Mouse (Mus musculus): ENCODE results near the gene Stkld1. TPM values are rescaled to one million over a fixed set of nuclear protein-coding genes. Genes with fewer than 3 reads are reported as not detected.

The Stkld1 gene
- polyA plus RNA-seq, 1 experiment = 0.28 TPM

DNA sequence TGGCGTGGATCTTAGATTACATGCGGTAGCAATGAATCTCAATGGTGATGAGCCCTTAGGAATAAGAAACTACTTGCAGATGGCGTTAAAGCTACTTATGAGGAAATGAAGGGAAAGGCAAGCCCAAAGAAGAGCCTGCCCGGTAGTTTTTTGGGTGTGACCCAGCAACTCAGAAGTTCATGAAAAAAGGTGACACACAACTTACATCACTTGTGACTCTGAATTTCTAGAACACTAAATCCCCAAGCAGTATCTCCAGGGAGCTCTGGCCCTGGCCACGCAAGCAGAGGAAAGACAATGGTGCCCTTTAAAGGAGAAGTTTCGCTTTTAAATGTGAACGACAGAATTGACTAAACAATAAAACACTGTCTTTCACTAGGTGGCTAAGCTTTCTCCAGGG is 30.5 kb upstream of the Stkld1 start:
- Histone ChIP-seq H3K27me3 (ENCODE audit: control insufficient read depth, insufficient read depth, low read length) (no peaks in the 10 kb centered on the region), H3K4me3 (replicated peaks; ENCODE audit: insufficient read depth, low read depth, low read length) (peak overlapping the region; percentile 99), H3K4me1 (ENCODE audit: control insufficient read depth, insufficient read depth, low read length) (peaks cover 7% of the 10 kb centered on the region), H3K27ac (ENCODE audit: insufficient read depth, low read length) (peak overlapping the region; percentile 72)
- no peak for DNase-seq
- no peak for TF ChIP-seq POLR2A (IDR thresholded peaks at IDR 0.05; ENCODE audit: borderline replicate concordance, insufficient read depth, low read length)
- no peak for TF ChIP-seq CTCF (IDR thresholded peaks at IDR 0.05; ENCODE audit: borderline replicate concordance, insufficient read depth, low read depth, low read length)
- WGBS = 6% methylated on average over 7 of the region's 7 CpGs

DNA sequence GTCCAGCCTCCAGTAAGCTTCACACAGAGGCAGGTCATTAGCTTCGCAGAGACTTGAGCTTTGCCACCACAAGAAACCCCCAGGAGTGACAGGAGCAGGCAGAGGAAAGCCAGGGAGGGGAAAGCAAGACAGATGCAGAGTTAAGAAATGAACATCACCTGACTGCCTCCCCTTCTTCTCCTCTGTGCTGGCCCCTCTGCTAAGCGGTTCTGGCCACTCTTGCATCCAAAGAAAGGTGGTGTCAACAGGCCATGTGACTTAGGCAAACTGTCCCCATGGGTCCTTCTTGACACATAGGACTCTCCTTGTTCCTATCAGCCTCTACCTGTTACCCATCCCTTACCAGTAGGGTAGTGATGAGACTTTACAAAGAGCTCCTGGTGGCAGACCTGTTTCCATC is 27.9 kb upstream of the Stkld1 start:
- DNase-seq = no peak
- WGBS = 95% methylated on average over 2 of the region's 2 CpGs
- Histone ChIP-seq H3K27me3 (ENCODE audit: control insufficient read depth, insufficient read depth, low read length) (no peaks in the 10 kb centered on the region), H3K4me1 (ENCODE audit: control insufficient read depth, insufficient read depth, low read length) (peaks cover 13% of the 10 kb centered on the region), H3K4me3 (replicated peaks; ENCODE audit: insufficient read depth, low read depth, low read length) (no peak overlapping the region), H3K27ac (ENCODE audit: insufficient read depth, low read length) (no peak overlapping the region)
- TF ChIP-seq CTCF (IDR thresholded peaks at IDR 0.05; ENCODE audit: borderline replicate concordance, insufficient read depth, low read depth, low read length) (no peak), POLR2A (IDR thresholded peaks at IDR 0.05; ENCODE audit: borderline replicate concordance, insufficient read depth, low read length) (no peak)

DNA sequence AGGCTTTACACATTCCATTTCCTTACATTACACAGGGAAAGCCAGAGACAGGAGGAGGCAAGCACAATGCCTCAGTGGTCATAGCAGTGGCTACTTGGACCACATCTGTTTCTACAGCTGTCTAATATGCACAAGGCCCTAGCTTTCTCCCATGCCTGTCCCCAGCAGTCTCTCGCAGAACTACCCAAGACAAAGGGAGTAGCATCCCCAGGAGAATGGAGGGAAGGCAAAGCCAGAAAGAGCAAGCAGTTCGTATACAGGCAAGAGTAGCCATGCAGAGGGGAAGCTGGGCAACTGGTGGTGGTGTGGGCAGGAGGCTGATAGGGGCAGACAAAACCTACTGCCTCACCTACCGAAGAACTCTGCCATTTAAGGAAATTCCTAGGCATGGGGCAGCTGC is 27.4 kb upstream of the Stkld1 start:
- Histone ChIP-seq H3K27me3 (ENCODE audit: control insufficient read depth, insufficient read depth, low read length) (no peaks in the 10 kb centered on the region), H3K27ac (ENCODE audit: insufficient read depth, low read length) (no peak overlapping the region), H3K4me3 (replicated peaks; ENCODE audit: insufficient read depth, low read depth, low read length) (no peak overlapping the region), H3K4me1 (ENCODE audit: control insufficient read depth, insufficient read depth, low read length) (peaks cover 13% of the 10 kb centered on the region)
- 90% methylated on average over 3 of the region's 3 CpGs for WGBS
- no peak for DNase-seq
- TF ChIP-seq CTCF (IDR thresholded peaks at IDR 0.05; ENCODE audit: borderline replicate concordance, insufficient read depth, low read depth, low read length) (no peak), POLR2A (IDR thresholded peaks at IDR 0.05; ENCODE audit: borderline replicate concordance, insufficient read depth, low read length) (no peak)

DNA sequence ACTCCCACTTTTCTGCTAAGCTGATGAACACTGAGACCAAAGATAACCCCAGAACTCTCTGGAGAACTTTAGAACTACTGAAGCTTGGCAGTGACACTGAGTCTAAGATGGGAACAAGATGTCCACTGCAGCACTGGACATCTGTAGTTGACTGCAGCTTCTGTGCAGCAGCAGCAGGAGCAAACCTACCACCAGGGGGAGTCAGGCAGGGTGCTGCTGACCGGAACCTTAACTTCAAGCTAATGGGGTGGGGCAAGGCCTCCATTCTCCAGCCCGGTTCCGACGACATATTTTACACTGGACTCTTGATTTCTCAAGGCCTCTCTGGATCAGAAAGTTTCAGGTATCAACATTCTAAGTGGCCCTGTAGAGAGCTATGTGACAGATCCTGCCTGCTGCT is 26.7 kb upstream of the Stkld1 start:
- Histone ChIP-seq H3K4me3 (replicated peaks; ENCODE audit: insufficient read depth, low read depth, low read length) (no peak overlapping the region), H3K27me3 (ENCODE audit: control insufficient read depth, insufficient read depth, low read length) (no peaks in the 10 kb centered on the region), H3K4me1 (ENCODE audit: control insufficient read depth, insufficient read depth, low read length) (peaks cover 13% of the 10 kb centered on the region), H3K27ac (ENCODE audit: insufficient read depth, low read length) (no peak overlapping the region)
- WGBS = 25% methylated on average over 4 of the region's 4 CpGs
- TF ChIP-seq POLR2A (IDR thresholded peaks at IDR 0.05; ENCODE audit: borderline replicate concordance, insufficient read depth, low read length) = no peak
- peak; percentile 62 for TF ChIP-seq CTCF (IDR thresholded peaks at IDR 0.05; ENCODE audit: borderline replicate concordance, insufficient read depth, low read depth, low read length)
- no peak for DNase-seq

DNA sequence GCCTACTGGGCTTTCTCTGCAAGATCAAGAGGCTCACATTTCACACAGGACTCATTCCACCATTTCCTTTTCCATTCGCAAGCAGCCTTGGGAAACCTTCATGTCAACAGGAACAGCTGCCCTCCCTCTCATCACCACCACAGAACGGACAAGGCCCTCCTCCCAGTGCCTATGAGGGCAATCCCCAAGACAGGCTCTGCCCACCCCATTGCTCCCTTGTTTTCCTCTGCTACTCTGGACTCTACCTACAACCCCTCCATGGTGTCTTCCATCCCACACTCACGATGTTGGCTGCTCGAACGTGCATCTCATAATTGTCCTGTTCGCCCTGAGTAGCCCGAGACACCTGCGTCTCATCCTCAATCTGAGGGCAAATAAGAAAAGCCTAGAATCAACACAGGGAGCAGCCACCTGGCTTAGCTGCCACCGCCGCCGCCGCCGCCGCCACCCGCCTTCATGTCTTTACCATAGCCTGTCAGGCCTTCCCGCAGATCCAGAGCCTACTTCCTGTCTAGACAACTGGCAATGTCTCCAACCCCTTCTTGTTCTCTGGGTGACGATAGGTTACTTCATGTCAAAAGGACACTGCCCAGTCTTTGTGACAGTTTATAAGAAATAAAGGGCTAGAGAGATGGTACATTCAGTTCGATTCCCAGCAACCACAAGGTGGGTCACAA is 25.0 kb upstream of the Stkld1 start:
- Histone ChIP-seq H3K4me3 (replicated peaks; ENCODE audit: insufficient read depth, low read depth, low read length) (no peak overlapping the region), H3K27ac (ENCODE audit: insufficient read depth, low read length) (no peak overlapping the region), H3K4me1 (ENCODE audit: control insufficient read depth, insufficient read depth, low read length) (peaks cover 8% of the 10 kb centered on the region), H3K27me3 (ENCODE audit: control insufficient read depth, insufficient read depth, low read length) (no peaks in the 10 kb centered on the region)
- WGBS = 80% methylated on average over 18 of the region's 18 CpGs
- no peak for TF ChIP-seq POLR2A (IDR thresholded peaks at IDR 0.05; ENCODE audit: borderline replicate concordance, insufficient read depth, low read length)
- no peak for DNase-seq

DNA sequence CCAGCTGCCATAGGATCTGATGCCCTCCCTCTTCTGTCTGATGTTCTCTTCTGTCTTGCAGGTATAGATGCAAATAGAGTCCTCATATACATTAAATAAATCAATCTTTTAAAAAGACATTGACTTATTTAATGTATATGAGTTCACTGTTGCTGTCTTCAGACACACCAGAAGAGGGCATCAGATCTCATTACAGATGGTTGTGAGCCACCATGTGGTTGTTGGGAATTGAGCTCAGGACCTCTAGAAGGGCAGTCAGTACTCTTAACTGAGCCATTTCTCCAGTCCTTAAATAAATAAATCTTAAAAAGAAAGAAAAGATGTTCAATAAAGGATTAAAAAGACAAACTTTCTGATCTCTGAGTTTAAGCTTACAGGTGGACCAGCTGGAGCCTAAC is 24.5 kb upstream of the Stkld1 start:
- no peak for DNase-seq
- H3K27me3 ChIP-seq (ENCODE audit: control insufficient read depth, insufficient read depth, low read length) = no peaks in the 10 kb centered on the region
- TF ChIP-seq POLR2A (IDR thresholded peaks at IDR 0.05; ENCODE audit: borderline replicate concordance, insufficient read depth, low read length) (no peak), CTCF (IDR thresholded peaks at IDR 0.05; ENCODE audit: borderline replicate concordance, insufficient read depth, low read depth, low read length) (no peak)
- no peak overlapping the region for H3K27ac ChIP-seq (ENCODE audit: insufficient read depth, low read length)
- H3K4me1 ChIP-seq (ENCODE audit: control insufficient read depth, insufficient read depth, low read length) = peaks cover 6% of the 10 kb centered on the region
- H3K4me3 ChIP-seq (replicated peaks; ENCODE audit: insufficient read depth, low read depth, low read length) = peak overlapping the region; percentile 30

DNA sequence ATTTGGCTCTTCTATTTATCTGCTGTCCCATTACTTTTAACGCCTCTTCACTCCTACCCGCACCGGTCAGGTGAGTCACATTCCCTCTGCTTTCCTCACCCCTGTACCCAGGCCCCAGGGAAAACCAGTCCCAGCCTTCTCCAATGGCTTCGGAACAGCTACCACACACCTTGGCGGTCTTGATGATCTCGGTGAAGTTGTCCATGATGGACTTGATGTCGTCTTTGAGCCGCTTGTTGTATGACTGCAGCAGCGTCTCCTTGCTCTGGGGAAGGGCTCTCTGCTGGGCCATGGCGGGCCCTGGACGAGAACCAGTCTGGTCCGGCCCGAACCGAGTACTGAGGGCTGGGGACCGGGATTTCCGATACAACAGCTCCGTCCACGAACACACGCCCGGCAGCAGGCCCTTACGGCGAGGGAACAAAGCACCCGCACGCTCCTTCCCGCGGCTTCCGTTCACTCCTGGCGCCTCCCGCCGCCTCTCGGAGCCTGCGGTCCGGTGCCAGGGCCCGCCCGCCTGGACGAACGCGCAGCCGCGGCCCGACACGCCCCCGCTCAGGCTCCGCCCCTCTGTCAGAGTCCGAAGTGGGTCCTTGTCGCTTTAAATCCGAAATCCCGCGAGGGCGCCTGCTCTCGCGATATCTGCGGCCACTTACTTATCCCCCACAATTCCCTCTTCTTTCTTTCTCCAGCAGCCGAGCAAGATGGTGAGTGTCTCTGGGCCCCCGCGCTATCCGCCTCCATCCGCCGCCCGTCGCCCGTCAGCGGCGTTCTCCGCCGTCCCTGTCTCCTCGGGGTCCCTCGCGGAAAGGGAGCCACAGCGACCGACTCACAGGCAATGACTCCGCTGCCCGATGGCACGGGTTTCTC is 23.5 kb upstream of the Stkld1 start, which contains the start of the genes Med22 and Rpl7a:
Gene Med22, minus strand, starts transcription at position 554 of the 870 bp plus-strand sequence.
Gene Rpl7a, plus strand, starts transcription at position 641 of the 870 bp plus-strand sequence.
- peak within 1 kb of the TSS; percentile 95 for H3K4me3 ChIP-seq (replicated peaks; ENCODE audit: insufficient read depth, low read depth, low read length)
- TF ChIP-seq CTCF (IDR thresholded peaks at IDR 0.05; ENCODE audit: borderline replicate concordance, insufficient read depth, low read depth, low read length) = no peak
- TF ChIP-seq POLR2A (IDR thresholded peaks at IDR 0.05; ENCODE audit: borderline replicate concordance, insufficient read depth, low read length) = peak; percentile 89
- no peaks in the 10 kb centered on the region for H3K27me3 ChIP-seq (ENCODE audit: control insufficient read depth, insufficient read depth, low read length)
- H3K4me1 ChIP-seq (ENCODE audit: control insufficient read depth, insufficient read depth, low read length) = peaks cover 6% of the 10 kb centered on the region
- WGBS = under 1% methylated on average over 73 of the region's 74 CpGs
- peak; percentile 99 to 100 for DNase-seq
- H3K27ac ChIP-seq (ENCODE audit: insufficient read depth, low read length) = peak within 1 kb of the TSS; percentile 42

Measured in cerebellum, adult 2 months (tissue).